Mouse (Mus musculus) cerebellum, adult 2 months (tissue): Measurements from ENCODE around the gene Mapk11.

ENCODE experiments used
- CTCF ChIP-seq: fragments of 200-500 bp; IDR thresholded peaks from 2 replicates; pipeline ENCODE4 v1.5.1; 2011; ENCODE audit warnings: low read depth, mild to moderate bottlenecking, control low read depth, low read length, moderate library complexity, borderline replicate concordance; ENCODE audit not compliant: insufficient read depth
- POLR2A ChIP-seq: fragments of 200-500 bp; IDR thresholded peaks from 2 replicates; pipeline ENCODE4 v1.6.1; 2011; ENCODE audit warnings: low read length, control low read depth, borderline replicate concordance; ENCODE audit not compliant: insufficient read depth

DNA sequence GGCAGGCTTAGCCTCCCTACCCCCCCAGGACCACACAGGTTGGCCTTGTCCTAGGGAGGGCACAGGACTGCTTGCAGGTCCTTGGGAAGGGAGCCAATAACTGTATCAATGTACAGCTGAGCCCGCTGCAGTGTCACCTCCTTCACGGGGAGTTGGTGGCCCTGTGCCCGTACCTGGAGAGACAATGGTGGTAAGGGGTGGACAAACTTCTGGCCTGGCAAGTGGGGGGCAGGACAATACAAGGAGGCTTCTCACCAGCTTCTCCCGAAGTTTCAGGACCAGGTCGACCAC is 35.5 kb upstream of the Mapk11 start:
- TF ChIP-seq CTCF (no peak), POLR2A (no peak)
